Mouse (Mus musculus): ENCODE data around the gene Cdr2. TPM values are rescaled to one million over a fixed set of nuclear protein-coding genes. Genes with fewer than 3 reads are reported as not detected.
A peak's percentile ranks its signal among the peaks of the same experiment; 100 is the strongest.
"Not testable (repeated sequence)": the region's sequence is repeated elsewhere in the genome, so short reads cannot be mapped to it uniquely, and the experiment has no call there.

Gene Cdr2
- polyA plus RNA-seq, 1 experiment from 2014 or later = 14.8 TPM

GRCm38 (mm10) chr7:120933680-120934195, 48.4 kb downstream of the Cdr2 start:
- Histone ChIP-seq H3K27ac (ENCODE audit: low read depth, low read length) (no peak overlapping the region), H3K4me3 (ENCODE audit: low read depth, low read length) (no peak overlapping the region), H3K4me2 (no peak overlapping the region), H3K27me3 (ENCODE audit: control insufficient read depth, insufficient read depth, low read length) (no peaks in the 10 kb centered on the region), H3K9ac (ENCODE audit: low read depth, low read length) (no peak overlapping the region), H3K9me3 (replicated peaks; ENCODE audit: control insufficient read depth, low read length) (no peaks in the 10 kb centered on the region), H3K36me3 (ENCODE audit: control insufficient read depth, insufficient read depth, low read length) (peaks cover 23% of the 10 kb centered on the region), H3K4me1 (ENCODE audit: control insufficient read depth, insufficient read depth, low read length) (no peaks in the 10 kb centered on the region)
- WGBS (ENCODE audit: insufficient replicate concordance) = 74% methylated on average over 5 of the region's 5 CpGs
- no peak for ATAC-seq (replicated peaks; ENCODE audit: insufficient number of reproducible peaks, low FRiP score, low TSS enrichment)

- ATAC-seq (replicated peaks; ENCODE audit: insufficient number of reproducible peaks, low FRiP score, low TSS enrichment) = no peak
- Histone ChIP-seq H3K9me3 (replicated peaks; ENCODE audit: control insufficient read depth, low read length) (no peaks in the 10 kb centered on the region), H3K36me3 (ENCODE audit: control insufficient read depth, insufficient read depth, low read length) (peaks cover 30% of the 10 kb centered on the region), H3K4me2 (no peak overlapping the region), H3K4me1 (ENCODE audit: control insufficient read depth, insufficient read depth, low read length) (no peaks in the 10 kb centered on the region), H3K27me3 (ENCODE audit: control insufficient read depth, insufficient read depth, low read length) (no peaks in the 10 kb centered on the region), H3K4me3 (ENCODE audit: low read depth, low read length) (no peak overlapping the region), H3K9ac (ENCODE audit: low read depth, low read length) (no peak overlapping the region), H3K27ac (ENCODE audit: low read depth, low read length) (no peak overlapping the region)
- 80% methylated on average over 7 of the region's 7 CpGs for WGBS (ENCODE audit: insufficient replicate concordance)
Measured at GRCm38 (mm10) chr7:120933110-120933509, 49.0 kb downstream of the Cdr2 start.

- peak; percentile 77 for ATAC-seq (replicated peaks; ENCODE audit: insufficient number of reproducible peaks, low FRiP score, low TSS enrichment)
- H3K4me1 ChIP-seq (ENCODE audit: control insufficient read depth, insufficient read depth, low read length) = peaks cover 3% of the 10 kb centered on the region; the same call in 1 of the 2 replicates
- H3K4me2 ChIP-seq = peak overlapping the region; percentile 81
- H3K9ac ChIP-seq (ENCODE audit: low read depth, low read length) = peak overlapping the region; percentile 96
- H3K27ac ChIP-seq (ENCODE audit: low read depth, low read length) = peak overlapping the region; percentile 84
- H3K4me3 ChIP-seq (ENCODE audit: low read depth, low read length) = peak overlapping the region; percentile 97
- no peaks in the 10 kb centered on the region for H3K9me3 ChIP-seq (replicated peaks; ENCODE audit: control insufficient read depth, low read length)
- WGBS (ENCODE audit: insufficient replicate concordance) = 7% methylated on average over 10 of the region's 10 CpGs
- no peaks in the 10 kb centered on the region for H3K27me3 ChIP-seq (ENCODE audit: control insufficient read depth, insufficient read depth, low read length)
- H3K36me3 ChIP-seq (ENCODE audit: control insufficient read depth, insufficient read depth, low read length) = no peaks in the 10 kb centered on the region
Measured at GRCm38 (mm10) chr7:120918526-120918962, 63.6 kb downstream of the Cdr2 start.

DNA sequence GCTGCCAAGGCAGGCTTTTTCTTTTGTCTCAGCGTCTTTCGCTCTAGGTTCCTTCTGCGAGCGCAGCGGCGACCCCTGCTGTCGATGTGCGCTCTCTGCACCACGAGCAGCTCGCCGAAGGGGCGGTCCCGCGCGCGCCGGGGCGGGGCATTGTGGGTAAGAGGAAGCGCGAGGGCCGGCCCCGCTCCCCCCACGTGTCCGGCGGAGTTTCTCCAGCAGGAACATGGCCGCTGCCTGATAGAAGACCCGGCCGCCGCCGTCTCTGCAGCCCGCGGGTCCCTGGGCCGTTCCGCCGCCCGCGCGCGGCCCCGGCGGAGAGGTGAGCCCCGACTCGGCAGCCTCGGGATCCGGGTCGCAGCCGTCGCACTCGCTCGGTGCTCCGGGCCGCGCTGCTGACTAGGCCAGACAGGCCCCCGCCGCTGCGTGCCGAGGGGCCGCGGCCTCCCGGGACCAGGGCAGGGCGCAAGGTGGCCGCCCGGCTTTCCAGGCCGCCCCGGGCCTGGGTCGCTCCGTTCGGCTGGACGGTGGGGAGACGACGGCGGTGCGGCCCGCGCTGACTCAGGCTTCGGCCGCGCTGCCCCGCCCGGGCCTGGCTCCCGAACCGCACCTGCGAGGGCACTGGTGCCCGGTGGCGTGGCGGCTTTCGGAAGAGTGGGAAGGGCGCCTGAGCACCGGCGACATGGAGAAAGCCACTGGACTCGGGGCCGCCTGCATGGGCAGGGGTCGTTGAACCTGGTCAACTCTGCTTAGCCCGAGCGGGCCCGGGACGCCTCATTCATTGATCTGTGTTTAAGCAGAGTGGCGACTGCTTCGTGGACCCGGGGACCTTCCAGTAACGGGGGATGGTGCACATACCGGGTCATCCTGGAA, 64.3 kb downstream of the Cdr2 start, which contains the start of gene Polr3e:
TSS of gene Polr3e (plus strand) at position 153 of the 870 bp plus-strand sequence.
- H3K36me3 ChIP-seq (ENCODE audit: control insufficient read depth, insufficient read depth, low read length) = no peaks in the 10 kb centered on the region
- no peaks in the 10 kb centered on the region for H3K27me3 ChIP-seq (ENCODE audit: control insufficient read depth, insufficient read depth, low read length)
- peak; percentile 89 for ATAC-seq (replicated peaks; ENCODE audit: insufficient number of reproducible peaks, low FRiP score, low TSS enrichment)
- under 1% methylated on average over 93 of the region's 102 CpGs for WGBS (ENCODE audit: insufficient replicate concordance)
- H3K9ac ChIP-seq (ENCODE audit: low read depth, low read length) = peak within 1 kb of the TSS; percentile 96
- H3K27ac ChIP-seq (ENCODE audit: low read depth, low read length) = peak within 1 kb of the TSS; percentile 84
- H3K4me2 ChIP-seq = peak within 1 kb of the TSS; percentile 81
- peak within 1 kb of the TSS; percentile 97 for H3K4me3 ChIP-seq (ENCODE audit: low read depth, low read length)
- peaks cover 3% of the 10 kb centered on the region; the same call in 1 of the 2 replicates for H3K4me1 ChIP-seq (ENCODE audit: control insufficient read depth, insufficient read depth, low read length)
- H3K9me3 ChIP-seq (replicated peaks; ENCODE audit: control insufficient read depth, low read length) = no peaks in the 10 kb centered on the region

DNA sequence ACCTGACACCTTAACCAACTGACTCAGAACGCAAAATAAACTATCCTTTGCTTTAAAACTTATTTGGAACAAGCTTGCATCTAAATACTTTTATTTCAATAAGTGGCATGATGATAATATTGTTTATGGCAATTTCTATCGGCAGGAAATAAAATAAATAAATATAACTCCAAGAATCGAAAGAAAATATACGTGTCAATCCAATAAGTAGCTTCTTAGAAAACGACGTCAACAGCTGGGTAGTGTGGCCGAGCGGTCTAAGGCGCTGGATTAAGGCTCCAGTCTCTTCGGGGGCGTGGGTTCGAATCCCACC, 64.9 kb downstream of the Cdr2 start:
- no peaks in the 10 kb centered on the region for H3K36me3 ChIP-seq (ENCODE audit: control insufficient read depth, insufficient read depth, low read length)
- H3K9ac ChIP-seq (ENCODE audit: low read depth, low read length) = no peak overlapping the region
- H3K27ac ChIP-seq (ENCODE audit: low read depth, low read length) = no peak overlapping the region
- peaks cover 3% of the 10 kb centered on the region; the same call in 1 of the 2 replicates for H3K4me1 ChIP-seq (ENCODE audit: control insufficient read depth, insufficient read depth, low read length)
- H3K9me3 ChIP-seq (replicated peaks; ENCODE audit: control insufficient read depth, low read length) = no peaks in the 10 kb centered on the region
- H3K4me2 ChIP-seq = peak overlapping the region; percentile 47
- no peaks in the 10 kb centered on the region for H3K27me3 ChIP-seq (ENCODE audit: control insufficient read depth, insufficient read depth, low read length)
- peak overlapping the region; percentile 97 for H3K4me3 ChIP-seq (ENCODE audit: low read depth, low read length)
- WGBS (ENCODE audit: insufficient replicate concordance) = 10% methylated on average over 12 of the region's 12 CpGs
- peak; percentile 84; the same call in 1 of the 2 replicates for ATAC-seq (replicated peaks; ENCODE audit: insufficient number of reproducible peaks, low FRiP score, low TSS enrichment)

GRCm38 (mm10) chr7:120916262-120916875, 65.7 kb downstream of the Cdr2 start:
- Histone ChIP-seq H3K4me3 (ENCODE audit: low read depth, low read length) (no peak overlapping the region), H3K9me3 (replicated peaks; ENCODE audit: control insufficient read depth, low read length) (no peaks in the 10 kb centered on the region), H3K27me3 (ENCODE audit: control insufficient read depth, insufficient read depth, low read length) (no peaks in the 10 kb centered on the region), H3K36me3 (ENCODE audit: control insufficient read depth, insufficient read depth, low read length) (no peaks in the 10 kb centered on the region), H3K4me2 (no peak overlapping the region), H3K9ac (ENCODE audit: low read depth, low read length) (no peak overlapping the region), H3K27ac (ENCODE audit: low read depth, low read length) (no peak overlapping the region), H3K4me1 (ENCODE audit: control insufficient read depth, insufficient read depth, low read length) (peaks cover 3% of the 10 kb centered on the region; the same call in 1 of the 2 replicates)
- no peak for ATAC-seq (replicated peaks; ENCODE audit: insufficient number of reproducible peaks, low FRiP score, low TSS enrichment)
- 35% methylated on average over 11 of the region's 11 CpGs for WGBS (ENCODE audit: insufficient replicate concordance)

- Histone ChIP-seq H3K27ac (ENCODE audit: low read depth, low read length) (no peak overlapping the region), H3K4me1 (ENCODE audit: control insufficient read depth, insufficient read depth, low read length) (no peaks in the 10 kb centered on the region), H3K9ac (ENCODE audit: low read depth, low read length) (no peak overlapping the region), H3K36me3 (ENCODE audit: control insufficient read depth, insufficient read depth, low read length) (no peaks in the 10 kb centered on the region), H3K27me3 (ENCODE audit: control insufficient read depth, insufficient read depth, low read length) (no peaks in the 10 kb centered on the region), H3K4me3 (ENCODE audit: low read depth, low read length) (no peak overlapping the region), H3K9me3 (replicated peaks; ENCODE audit: control insufficient read depth, low read length) (no peaks in the 10 kb centered on the region), H3K4me2 (no peak overlapping the region)
- WGBS (ENCODE audit: insufficient replicate concordance) = 44% methylated on average over 1 of the region's 1 CpGs
- no peak for ATAC-seq (replicated peaks; ENCODE audit: insufficient number of reproducible peaks, low FRiP score, low TSS enrichment)
Measured at GRCm38 (mm10) chr7:120913332-120913731, 68.8 kb downstream of the Cdr2 start.

DNA sequence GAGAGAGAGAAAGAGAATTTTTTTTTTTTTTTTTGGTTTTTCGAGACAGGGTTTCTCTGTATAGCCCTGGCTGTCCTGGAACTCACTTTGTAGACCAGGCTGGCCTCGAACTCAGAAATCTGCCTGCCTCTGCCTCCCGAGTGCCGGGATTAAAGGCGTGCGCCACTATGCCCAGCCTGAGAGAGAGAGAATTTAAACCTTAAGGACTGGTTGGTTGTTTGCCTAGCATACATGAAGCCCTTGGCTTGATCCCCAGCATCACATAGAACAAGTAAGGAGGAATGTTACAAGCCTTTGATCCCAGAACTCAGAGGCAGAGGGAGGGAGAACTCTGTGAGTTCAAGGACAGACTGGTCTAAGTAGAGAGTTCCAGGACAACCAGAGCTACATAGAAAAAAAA, 70.8 kb downstream of the Cdr2 start:
- not testable (repeated sequence) for H3K27me3 ChIP-seq (ENCODE audit: control insufficient read depth, insufficient read depth, low read length); H3K27ac ChIP-seq (ENCODE audit: low read depth, low read length); ATAC-seq (replicated peaks; ENCODE audit: insufficient number of reproducible peaks, low FRiP score, low TSS enrichment); H3K36me3 ChIP-seq (ENCODE audit: control insufficient read depth, insufficient read depth, low read length); H3K9ac ChIP-seq (ENCODE audit: low read depth, low read length); H3K4me3 ChIP-seq (ENCODE audit: low read depth, low read length); H3K4me1 ChIP-seq (ENCODE audit: control insufficient read depth, insufficient read depth, low read length); H3K4me2 ChIP-seq; H3K9me3 ChIP-seq (replicated peaks; ENCODE audit: control insufficient read depth, low read length)
- WGBS (ENCODE audit: insufficient replicate concordance) = 83% methylated on average over 6 of the region's 6 CpGs
